Mouse (Mus musculus) MEL (cell line): Measurements from ENCODE around the gene Evc.

ENCODE experiments used
- CHD2 ChIP-seq: IDR thresholded peaks from 2 replicates; pipeline ENCODE4 v1.6.1; 2011; ENCODE audit warnings: low read length, improper control_type of control experiment
- CTCF ChIP-seq, 3 experiments: IDR thresholded peaks in 2 of 3; conservative IDR thresholded peaks in 1 of 3; 2 replicates each; pipeline ENCODE4 v1.5.1; 2011 to 2012; ENCODE audit warnings: low read length in 3 of 3, low read depth in 2 of 3, mild to moderate bottlenecking in 2 of 3, improper control_type of control experiment in 1 of 3, inconsistent platforms in 1 of 3, mixed read lengths in 1 of 3, moderate library complexity in 1 of 3; ENCODE audit not compliant: control insufficient read depth in 1 of 3, insufficient read depth in 1 of 3, poor library complexity in 1 of 3, severe bottlenecking in 1 of 3
- HCFC1 ChIP-seq: IDR thresholded peaks from 2 replicates; pipeline ENCODE4 v1.6.1; 2012; ENCODE audit warnings: low read depth, mild to moderate bottlenecking, inconsistent platforms, low read length, improper control_type of control experiment, moderate library complexity
- POLR2A ChIP-seq, 2 experiments: IDR thresholded peaks; 2 replicates each; pipeline ENCODE4 v1.6.1; 2011 to 2012; ENCODE audit warnings: low read length in 2 of 2, mild to moderate bottlenecking in 2 of 2, control low read depth in 1 of 2, improper control_type of control experiment in 1 of 2, low read depth in 1 of 2, moderate library complexity in 1 of 2; ENCODE audit not compliant: control insufficient read depth in 1 of 2, insufficient read depth in 1 of 2, poor library complexity in 1 of 2
- TCF12 ChIP-seq: IDR thresholded peaks from 2 replicates; pipeline ENCODE4 v1.6.1; 2014; ENCODE audit warnings: low read depth, mild to moderate bottlenecking, inconsistent platforms, low read length, improper control_type of control experiment, moderate library complexity

DNA sequence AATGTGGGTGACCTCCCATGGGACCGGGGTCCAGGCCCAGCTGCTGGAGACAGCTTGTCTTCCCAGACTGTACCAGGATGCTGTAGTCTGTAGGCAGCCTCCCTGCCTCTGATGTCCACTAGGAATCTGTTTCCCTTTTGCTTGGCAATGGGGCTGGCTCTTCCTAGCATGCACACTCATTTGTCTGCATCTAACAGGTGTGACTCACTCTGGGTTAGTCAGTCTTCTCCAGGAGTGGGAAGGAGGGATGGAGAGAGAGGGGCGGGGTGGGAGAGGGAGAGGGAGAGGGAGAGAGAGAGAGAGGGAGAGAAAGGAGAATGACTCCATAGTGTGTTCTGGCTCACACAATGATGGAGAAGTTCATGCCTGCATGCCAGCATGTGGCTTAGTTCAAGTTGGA, 15.1 kb upstream of the Evc start:
- TF ChIP-seq TCF12 (no peak), POLR2A (IDR thresholded peaks at IDR 0.05; ENCODE audit: control insufficient read depth in 1 of 2, insufficient read depth in 1 of 2, low read depth in 1 of 2, low read length in 2 of 2, poor library complexity in 1 of 2) (no peak), CHD2 (no peak), CTCF (IDR thresholded peaks at IDR 0.05 in 2 of 3, conservative IDR thresholded peaks at IDR 0.05 in 1 of 3; ENCODE audit: control insufficient read depth in 1 of 3, insufficient read depth in 1 of 3, low read depth in 2 of 3, low read length in 3 of 3, poor library complexity in 1 of 3, severe bottlenecking in 1 of 3) (no peak), HCFC1 (no peak)
